In the genomic region with DNA sequence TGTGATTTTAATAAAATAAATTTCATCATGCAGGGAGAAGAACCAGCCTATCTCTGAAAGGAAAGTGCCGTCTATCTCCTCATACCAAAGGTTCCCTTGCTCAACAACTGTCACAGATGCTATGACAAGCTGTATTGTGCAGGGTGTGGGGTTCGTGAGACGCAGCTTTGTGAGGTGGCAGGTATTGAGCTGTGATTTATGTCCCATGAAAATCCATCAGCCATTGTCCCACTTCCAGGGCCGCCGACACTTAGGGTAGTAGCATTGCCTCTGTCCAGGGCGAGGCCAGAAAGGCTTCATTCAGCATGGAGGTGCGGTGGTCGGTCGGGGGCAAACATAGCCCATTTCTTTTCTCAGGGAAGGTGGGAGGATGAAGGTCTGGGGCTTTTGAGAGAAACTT, we compare ENCODE assay signal across 18 mouse cellular contexts.
"Had no signal": no experiment of that assay in that cellular context is flagged by ENCODE, and none has a peak within 500 bp of the region (broad histone marks: within the 10 kb centered on the region; RNA-seq: fewer than 3 reads in every experiment).

No protein-coding gene starts in this region.

- H3K27me3 ChIP-seq: kidney, embryonic 15.5 days; liver, embryonic 15.5 days; midbrain, embryonic 15.5 days; stomach, embryonic 15.5 days had no signal

- H3K27ac ChIP-seq: kidney, embryonic 15.5 days; liver, embryonic 15.5 days; midbrain, embryonic 15.5 days; stomach, embryonic 15.5 days had no signal

- H3K9ac ChIP-seq: kidney, embryonic 15.5 days; liver, embryonic 15.5 days; midbrain, embryonic 15.5 days; stomach, embryonic 15.5 days had no signal

- ATAC-seq: intestine, embryonic 16.5 days; lung, postnatal 0 days; midbrain, embryonic 15.5 days had no signal

- H3K4me1 ChIP-seq: liver, embryonic 15.5 days had no signal

- DNase-seq: kidney, adult 2 months; kidney, postnatal 14 days; layer of hippocampus, adult 9-11 months; layer of hippocampus, postnatal 36 days; left cerebral cortex, postnatal 4 days; lung, adult 2 months; lung, postnatal 36 days; right cerebral cortex, postnatal 14 days; thymus, adult 2 months; thymus, postnatal 36 days had no signal

- H3K9me3 ChIP-seq: kidney, embryonic 15.5 days; liver, embryonic 15.5 days; midbrain, embryonic 15.5 days; stomach, embryonic 15.5 days had no signal

- H3K4me2 ChIP-seq: kidney, embryonic 15.5 days; liver, embryonic 11.5 days; liver, embryonic 15.5 days; midbrain, embryonic 11.5 days; midbrain, embryonic 15.5 days; stomach, embryonic 15.5 days had no signal

- H3K36me3 ChIP-seq: kidney, embryonic 15.5 days; liver, embryonic 15.5 days; midbrain, embryonic 15.5 days; stomach, embryonic 15.5 days had no signal

- H3K4me3 ChIP-seq: kidney, embryonic 15.5 days; liver, embryonic 15.5 days; midbrain, embryonic 15.5 days; stomach, embryonic 15.5 days had no signal
